Mouse (Mus musculus) forebrain, embryonic 15.5 days (tissue): Measurements from ENCODE around the gene Cmas. TPM values are rescaled to one million over a fixed set of nuclear protein-coding genes. Genes with fewer than 3 reads are reported as not detected.

Experiments
- ATAC-seq: fragments of 200-750 bp; cut with Nextera tagmentation; replicated peaks from 2 replicates; pipeline ENCODE4 v1.8.0; 2017; ENCODE audit warnings: mild to moderate bottlenecking, moderate TSS enrichment, moderate library complexity
- H3K27ac ChIP-seq: fragments of 300-500 bp; sonication (generic); replicated peaks from 2 replicates; pipeline ENCODE4 v1.5.1; 2015; ENCODE audit warnings: mild to moderate bottlenecking, inconsistent platforms
- H3K27me3 ChIP-seq: fragments of 300-500 bp; sonication (generic); 2 replicates; pipeline ENCODE4 v1.6.1; 2015; ENCODE audit warnings: inconsistent platforms
- H3K36me3 ChIP-seq: fragments of 300-500 bp; sonication (generic); 2 replicates; pipeline ENCODE4 v1.6.1; 2015; ENCODE audit warnings: mild to moderate bottlenecking, inconsistent platforms
- H3K4me1 ChIP-seq: fragments of 300-500 bp; sonication (generic); 2 replicates; pipeline ENCODE4 v1.6.1; 2015; ENCODE audit warnings: inconsistent platforms
- H3K4me2 ChIP-seq: fragments of 300-500 bp; sonication (generic); replicated peaks from 2 replicates; pipeline ENCODE4 v1.6.1; 2015; ENCODE audit warnings: mild to moderate bottlenecking, inconsistent platforms
- H3K4me3 ChIP-seq: fragments of 300-500 bp; sonication (generic); 2 replicates; pipeline ENCODE4 v1.5.1; 2015; ENCODE audit warnings: mild to moderate bottlenecking, inconsistent platforms
- H3K9ac ChIP-seq: fragments of 300-500 bp; sonication (generic); replicated peaks from 2 replicates; pipeline ENCODE4 v1.6.1; 2015; ENCODE audit warnings: mild to moderate bottlenecking, inconsistent platforms
- H3K9me3 ChIP-seq: fragments of 300-500 bp; sonication (generic); 2 replicates; pipeline ENCODE4 v1.6.1; 2016; ENCODE audit warnings: inconsistent platforms
- WGBS: fragments of 180-500 bp; shearing (Covaris S2); methylation state at CpG from one replicate; pipeline ENCODE4 v1.1.7; 2015; ENCODE audit warnings: mixed read lengths; 5-methylcytosine and 5-hydroxymethylcytosine counted together
- polyA plus RNA-seq: library from polyadenylated mRNA; unstranded; fragments of >200 nt; fragmentation: Nextera tagmentation; extraction: Ambion mirVana; gene quantifications from 2 replicates; pipeline ENCODE4 v1.2.1, GENCODE M21; 2015

Cmas gene
- polyA plus RNA-seq: 147 and 160 TPM in 2 replicates

DNA sequence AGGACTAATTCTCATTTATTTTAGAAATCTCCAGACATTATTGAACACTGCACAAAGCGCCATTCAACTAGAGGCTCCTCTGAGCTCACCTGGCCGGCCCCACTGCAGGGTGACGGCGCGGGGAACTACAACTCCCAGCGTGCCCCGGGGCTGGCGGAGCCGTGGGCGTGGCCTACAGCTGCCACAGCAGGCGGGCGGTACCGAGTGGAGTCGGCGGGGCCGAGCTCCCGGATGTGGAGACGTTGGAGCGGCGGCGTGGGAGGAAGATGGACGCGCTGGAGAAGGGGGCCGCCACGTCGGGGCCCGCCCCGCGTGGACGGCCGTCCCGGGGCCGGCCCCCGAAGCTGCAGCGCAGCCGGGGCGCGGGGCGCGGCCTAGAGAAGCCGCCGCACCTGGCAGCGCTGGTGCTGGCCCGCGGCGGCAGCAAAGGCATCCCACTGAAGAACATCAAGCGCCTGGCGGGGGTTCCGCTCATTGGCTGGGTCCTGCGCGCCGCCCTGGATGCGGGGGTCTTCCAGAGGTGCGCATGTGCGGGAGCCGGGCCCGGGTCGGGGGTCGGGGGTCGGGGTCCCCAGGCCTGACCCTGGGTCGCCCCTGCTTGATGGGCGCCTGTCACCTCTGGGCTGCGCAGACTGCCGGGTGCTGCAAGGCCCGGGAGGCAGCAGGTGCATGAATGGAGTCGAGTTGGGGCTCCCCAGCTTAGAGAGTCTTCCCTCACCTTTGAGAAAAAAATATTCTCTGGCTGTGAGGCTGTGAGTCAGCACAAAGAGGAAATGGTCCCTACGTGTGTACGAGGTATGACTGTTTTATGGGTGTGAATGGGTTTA lies at the start of gene Cmas:
Gene Cmas, plus strand, starts transcription at position 180 of the 827 bp plus-strand sequence.
- peak within 1 kb of the TSS; percentile 96 for H3K9ac ChIP-seq
- peaks cover 24% of the 10 kb centered on the region for H3K4me1 ChIP-seq
- peak; percentile 96 for ATAC-seq
- H3K4me2 ChIP-seq: peak within 1 kb of the TSS; percentile 72
- peaks cover 17% of the 10 kb centered on the region; the same call in 1 of the 2 replicates for H3K27me3 ChIP-seq
- under 1% methylated on average over 67 of the region's 68 CpGs for WGBS
- H3K9me3 ChIP-seq: no peaks in the 10 kb centered on the region
- no peaks in the 10 kb centered on the region for H3K36me3 ChIP-seq
- H3K4me3 ChIP-seq: peak within 1 kb of the TSS; percentile 99
- peak within 1 kb of the TSS; percentile 88 for H3K27ac ChIP-seq

GRCm38 (mm10) chr6:142706688-142707087 lies 49.8 kb upstream of the Cmas start:
- H3K4me1 ChIP-seq: peaks cover 7% of the 10 kb centered on the region
- H3K4me2 ChIP-seq: no peak overlapping the region
- no peak overlapping the region for H3K9ac ChIP-seq
- no peaks in the 10 kb centered on the region for H3K9me3 ChIP-seq
- H3K4me3 ChIP-seq: no peak overlapping the region
- no peak overlapping the region for H3K27ac ChIP-seq
- H3K36me3 ChIP-seq: no peaks in the 10 kb centered on the region
- no peak for ATAC-seq
- 85% methylated on average over 3 of the region's 3 CpGs for WGBS
- no peaks in the 10 kb centered on the region for H3K27me3 ChIP-seq

- Histone ChIP-seq H3K4me3 (no peak overlapping the region), H3K9me3 (no peaks in the 10 kb centered on the region), H3K27ac (no peak overlapping the region), H3K4me1 (no peaks in the 10 kb centered on the region), H3K4me2 (no peak overlapping the region), H3K36me3 (no peaks in the 10 kb centered on the region), H3K27me3 (no peaks in the 10 kb centered on the region), H3K9ac (no peak overlapping the region)
- ATAC-seq: no peak
- 83% methylated on average over 6 of the region's 6 CpGs for WGBS
Observed at GRCm38 (mm10) chr6:142708369-142708768, 48.1 kb upstream of the Cmas start.

GRCm38 (mm10) chr6:142710690-142711089 lies 45.8 kb upstream of the Cmas start:
- H3K4me3 ChIP-seq: no peak overlapping the region
- no peaks in the 10 kb centered on the region for H3K36me3 ChIP-seq
- H3K27ac ChIP-seq: no peak overlapping the region
- no peak for ATAC-seq
- WGBS: 87% methylated on average over 6 of the region's 6 CpGs
- H3K27me3 ChIP-seq: no peaks in the 10 kb centered on the region
- H3K9me3 ChIP-seq: no peaks in the 10 kb centered on the region
- no peaks in the 10 kb centered on the region for H3K4me1 ChIP-seq
- H3K9ac ChIP-seq: no peak overlapping the region
- H3K4me2 ChIP-seq: no peak overlapping the region

DNA sequence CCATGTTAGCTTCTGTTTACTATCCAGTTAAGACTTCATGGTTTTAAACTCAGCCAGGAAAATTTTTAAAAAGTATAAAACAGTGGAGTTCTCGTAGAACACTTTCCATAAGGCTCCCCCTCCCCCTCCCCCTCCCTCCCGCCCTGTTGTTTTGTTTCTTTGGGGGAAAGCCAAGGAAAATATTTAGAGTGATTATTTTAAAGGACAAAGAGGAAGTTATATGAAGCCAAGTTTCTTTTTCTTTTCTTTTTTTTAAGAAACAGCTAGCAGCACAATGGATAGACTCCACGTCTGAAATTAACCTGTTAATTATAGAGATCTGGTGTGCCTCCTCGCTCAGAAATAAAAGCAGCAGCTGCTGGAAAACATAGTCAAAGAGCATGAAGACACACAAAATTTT lies 45.4 kb upstream of the Cmas start:
- Histone ChIP-seq H3K27me3 (no peaks in the 10 kb centered on the region), H3K9ac (no peak overlapping the region), H3K27ac (no peak overlapping the region), H3K9me3 (no peaks in the 10 kb centered on the region), H3K4me2 (no peak overlapping the region), H3K4me3 (no peak overlapping the region), H3K4me1 (no peaks in the 10 kb centered on the region), H3K36me3 (no peaks in the 10 kb centered on the region)
- no peak for ATAC-seq
- 25% methylated on average over 4 of the region's 4 CpGs for WGBS

DNA sequence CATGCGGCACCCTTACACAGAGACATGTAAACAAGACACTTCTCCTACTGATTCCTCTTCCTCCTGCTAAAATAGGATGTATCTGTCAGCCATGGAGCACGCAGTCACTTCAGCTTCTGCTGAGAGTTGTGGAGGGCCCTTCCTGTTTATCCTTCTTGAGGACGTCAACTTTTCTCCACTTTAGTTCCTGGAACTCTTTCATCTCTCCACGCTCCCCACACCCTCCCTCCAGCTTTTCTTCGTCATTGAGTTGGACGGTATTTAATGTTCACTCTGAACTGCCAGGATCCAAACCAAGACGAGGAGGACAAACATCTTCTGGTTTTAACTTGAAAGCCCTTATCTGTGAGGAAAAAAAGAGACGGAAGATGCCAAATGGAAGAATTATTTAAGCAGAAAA lies 41.5 kb upstream of the Cmas start:
- no peak overlapping the region for H3K9ac ChIP-seq
- no peak overlapping the region for H3K4me2 ChIP-seq
- no peak for ATAC-seq
- no peak overlapping the region for H3K4me3 ChIP-seq
- no peaks in the 10 kb centered on the region for H3K9me3 ChIP-seq
- no peaks in the 10 kb centered on the region for H3K27me3 ChIP-seq
- WGBS: 86% methylated on average over 8 of the region's 8 CpGs
- no peaks in the 10 kb centered on the region for H3K36me3 ChIP-seq
- no peaks in the 10 kb centered on the region for H3K4me1 ChIP-seq
- H3K27ac ChIP-seq: no peak overlapping the region

DNA sequence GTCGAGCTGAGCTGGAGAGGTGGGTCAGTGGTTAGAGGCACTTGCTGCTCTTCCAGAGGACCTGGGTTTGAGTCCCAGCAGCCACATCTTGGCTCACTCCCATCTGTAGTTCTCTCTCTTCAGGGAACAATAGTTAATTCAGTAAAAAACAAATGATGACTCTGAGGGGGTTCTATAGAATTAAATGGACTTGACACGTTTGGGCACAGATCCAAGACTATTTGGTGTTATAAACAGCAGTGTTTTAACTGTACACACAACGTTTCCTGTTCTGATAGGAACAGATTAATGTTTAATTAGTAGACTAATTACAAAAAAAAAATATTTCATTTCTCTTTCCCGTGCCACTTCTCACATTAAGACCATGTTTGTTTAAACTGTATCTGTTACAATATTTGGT lies 39.3 kb upstream of the Cmas start:
- H3K36me3 ChIP-seq: no peaks in the 10 kb centered on the region
- H3K9me3 ChIP-seq: no peaks in the 10 kb centered on the region
- no peak overlapping the region for H3K4me2 ChIP-seq
- H3K27ac ChIP-seq: no peak overlapping the region
- no peak overlapping the region for H3K4me3 ChIP-seq
- no peaks in the 10 kb centered on the region for H3K4me1 ChIP-seq
- H3K27me3 ChIP-seq: no peaks in the 10 kb centered on the region
- H3K9ac ChIP-seq: no peak overlapping the region
- 54% methylated on average over 4 of the region's 4 CpGs for WGBS
- no peak for ATAC-seq

DNA sequence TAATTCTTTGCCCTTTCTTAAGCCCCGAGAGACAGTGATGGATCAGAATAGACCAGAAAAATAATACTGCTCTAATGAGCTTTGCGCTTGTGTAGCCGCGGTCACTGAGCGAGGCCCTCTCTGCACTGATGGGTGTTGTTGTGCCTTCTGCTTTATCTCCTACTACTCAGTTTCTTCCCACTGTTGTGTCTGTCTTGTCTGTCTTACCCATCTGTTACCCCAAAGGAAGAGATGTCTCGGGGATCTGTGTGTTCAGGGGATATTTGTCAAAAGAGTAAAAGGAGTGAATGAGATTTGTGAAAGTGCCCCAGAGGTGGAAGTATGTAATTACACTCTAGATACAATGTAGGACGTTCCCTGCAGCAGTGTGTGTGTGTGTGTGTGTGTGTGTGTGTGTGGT lies 38.3 kb upstream of the Cmas start:
- Histone ChIP-seq H3K9me3 (no peaks in the 10 kb centered on the region), H3K9ac (no peak overlapping the region), H3K4me2 (no peak overlapping the region), H3K27ac (no peak overlapping the region), H3K4me1 (no peaks in the 10 kb centered on the region), H3K27me3 (no peaks in the 10 kb centered on the region), H3K4me3 (no peak overlapping the region), H3K36me3 (no peaks in the 10 kb centered on the region)
- ATAC-seq: peak; percentile 58; the same call in 1 of the 2 replicates
- 69% methylated on average over 7 of the region's 7 CpGs for WGBS

GRCm38 (mm10) chr6:142720641-142721040 lies 35.8 kb upstream of the Cmas start:
- 71% methylated on average over 6 of the region's 6 CpGs for WGBS

DNA sequence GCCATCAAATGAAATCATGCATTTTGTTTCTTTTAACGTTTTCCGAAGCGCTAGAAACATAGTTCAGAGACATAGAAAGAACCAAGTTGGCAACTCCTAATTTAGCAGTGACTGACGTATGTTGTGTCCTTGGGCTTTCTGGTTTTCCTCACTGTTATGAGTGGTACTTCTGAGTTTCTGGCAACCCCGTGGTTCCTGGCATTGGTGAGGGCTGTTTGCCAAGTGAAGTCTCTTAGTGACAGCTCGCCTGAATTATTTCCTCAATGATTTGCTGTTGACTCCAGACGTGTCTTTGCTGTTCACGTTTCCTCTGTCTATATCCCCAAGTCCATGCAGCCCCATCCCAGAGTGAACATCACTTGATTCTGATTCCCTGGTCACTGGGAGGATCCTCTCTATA lies 34.8 kb upstream of the Cmas start:
- Histone ChIP-seq H3K27ac (no peak overlapping the region), H3K4me3 (no peak overlapping the region), H3K36me3 (no peaks in the 10 kb centered on the region), H3K9ac (no peak overlapping the region), H3K27me3 (no peaks in the 10 kb centered on the region), H3K9me3 (no peaks in the 10 kb centered on the region), H3K4me2 (no peak overlapping the region), H3K4me1 (no peaks in the 10 kb centered on the region)
- WGBS: 81% methylated on average over 8 of the region's 8 CpGs
- ATAC-seq: no peak

More at GRCm38 (mm10) chr6:142720641-142721040, 35.8 kb upstream of the Cmas start:
- Histone ChIP-seq H3K4me3 (no peak overlapping the region), H3K27me3 (no peaks in the 10 kb centered on the region), H3K36me3 (no peaks in the 10 kb centered on the region), H3K4me1 (no peaks in the 10 kb centered on the region), H3K9me3 (no peaks in the 10 kb centered on the region), H3K4me2 (no peak overlapping the region), H3K9ac (no peak overlapping the region), H3K27ac (no peak overlapping the region)
- ATAC-seq: no peak

DNA sequence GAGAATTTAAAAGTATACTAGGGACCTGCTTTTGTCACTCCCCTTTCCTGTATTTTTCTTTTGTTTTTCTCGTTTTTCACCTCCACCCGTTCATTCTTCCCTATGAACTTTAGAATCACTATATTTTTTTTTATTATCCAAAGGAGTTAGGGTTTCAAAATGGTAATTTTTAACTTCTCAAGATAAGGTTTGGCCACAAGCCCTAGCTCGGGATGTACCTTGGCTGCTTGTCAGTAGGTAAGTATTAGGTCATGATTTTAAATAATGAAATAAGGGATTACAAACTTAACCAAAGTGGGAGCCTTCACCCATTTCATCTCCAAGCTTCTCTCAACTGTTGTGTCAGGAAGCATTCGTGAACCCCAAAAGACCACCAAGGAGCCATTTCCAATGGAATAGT lies 30.5 kb upstream of the Cmas start:
- Histone ChIP-seq H3K4me1 (no peaks in the 10 kb centered on the region), H3K36me3 (no peaks in the 10 kb centered on the region), H3K4me3 (no peak overlapping the region), H3K27me3 (no peaks in the 10 kb centered on the region), H3K4me2 (no peak overlapping the region), H3K27ac (no peak overlapping the region), H3K9me3 (no peaks in the 10 kb centered on the region), H3K9ac (no peak overlapping the region)
- no peak for ATAC-seq
- 84% methylated on average over 4 of the region's 4 CpGs for WGBS

GRCm38 (mm10) chr6:142732567-142733290 lies 23.8 kb upstream of the Cmas start:
- Histone ChIP-seq H3K27ac (no peak overlapping the region), H3K4me1 (no peaks in the 10 kb centered on the region), H3K4me3 (no peak overlapping the region), H3K27me3 (no peaks in the 10 kb centered on the region), H3K36me3 (no peaks in the 10 kb centered on the region), H3K4me2 (no peak overlapping the region), H3K9me3 (no peaks in the 10 kb centered on the region), H3K9ac (no peak overlapping the region)
- ATAC-seq: no peak
- 63% methylated on average over 14 of the region's 14 CpGs for WGBS
